Mouse (Mus musculus): ENCODE results near the gene Olfr738.

The Olfr738 gene

DNA sequence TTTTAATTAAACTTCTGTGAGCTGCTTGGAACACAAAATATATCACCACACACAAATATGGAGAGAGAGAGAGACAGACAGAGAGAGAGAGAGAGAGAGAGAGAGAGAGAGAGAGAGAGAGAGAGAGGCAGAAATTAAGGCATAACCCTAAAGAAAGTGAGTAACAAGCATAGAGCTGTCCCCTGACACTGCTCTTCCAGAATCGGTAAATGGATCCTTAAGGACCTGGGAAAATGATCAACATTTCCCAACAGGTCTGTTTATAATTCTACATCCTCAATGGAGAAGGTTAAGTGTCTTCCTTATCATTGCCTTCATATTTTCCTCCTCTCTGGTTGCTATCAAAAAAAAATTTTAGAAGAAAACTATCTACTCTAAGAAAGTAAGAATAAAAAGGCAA, at the start of gene Olfr738:
Gene Olfr738 (plus strand): TSS at position 301 of the 400 bp plus-strand sequence.
- no peak for DNase-seq (ENCODE audit: low read depth)

DNA sequence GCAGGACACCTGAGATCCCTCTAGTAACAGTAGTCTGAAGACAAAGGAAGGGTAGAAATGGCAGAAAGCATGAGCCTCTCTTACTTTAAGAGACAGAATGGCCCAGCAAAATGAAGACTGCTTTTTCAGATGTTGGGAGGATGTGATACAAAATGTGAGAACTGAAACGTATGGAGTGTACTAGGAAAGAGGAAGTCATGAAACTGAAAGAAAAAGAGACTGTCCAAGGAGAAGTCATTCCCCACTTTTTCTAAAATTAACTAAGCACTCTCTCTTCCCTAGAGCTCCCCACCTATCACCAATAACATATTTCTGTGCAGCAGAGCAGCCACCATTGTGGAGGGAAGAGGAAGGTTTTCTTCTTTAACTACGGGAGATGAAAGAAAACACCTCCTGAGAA, 49.8 kb upstream of the Olfr738 start, which contains the start of gene Tlr11:
Gene Tlr11 (plus strand): TSS at position 322 of the 400 bp plus-strand sequence.
- DNase-seq (ENCODE audit: low read depth): no peak

DNA sequence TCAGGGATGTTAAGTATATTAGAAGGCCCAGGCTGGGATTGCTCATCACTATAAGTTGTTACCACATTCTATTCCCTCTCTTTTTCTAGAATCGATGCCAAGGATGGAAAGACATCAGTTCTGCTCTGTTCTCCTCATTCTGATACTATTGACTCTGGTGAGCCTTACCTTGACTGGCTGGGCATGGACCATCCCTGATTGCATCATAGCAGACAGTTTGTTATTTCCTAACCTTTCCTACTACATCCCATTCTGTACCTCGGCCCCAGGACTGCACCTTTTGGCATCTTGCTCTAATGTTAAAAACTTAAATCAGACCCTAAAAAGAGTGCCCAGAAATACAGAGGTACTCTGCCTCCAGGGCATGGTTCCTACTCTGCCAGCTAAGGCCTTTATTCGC, 46.9 kb upstream of the Olfr738 start:
- DNase-seq (ENCODE audit: low read depth): no peak

DNA sequence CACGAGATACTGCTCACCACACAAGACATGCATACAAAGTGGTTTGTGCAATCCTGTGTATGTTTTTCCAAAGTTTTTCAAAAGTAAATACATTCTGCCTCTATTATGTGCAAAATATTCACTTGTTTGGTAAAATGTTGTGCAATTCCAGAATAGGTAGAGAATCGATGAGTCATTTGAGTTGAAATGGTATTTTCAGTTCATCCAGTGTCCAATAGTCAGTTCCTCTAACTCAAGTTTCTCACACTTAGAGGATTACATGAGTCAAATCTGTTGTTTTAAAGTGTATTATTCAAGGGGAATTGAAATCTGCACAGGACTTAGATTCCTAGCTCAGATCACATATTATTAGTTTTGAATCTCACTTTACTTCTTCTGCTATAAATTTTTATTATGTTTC, 43.8 kb upstream of the Olfr738 start:
- no peak for DNase-seq (ENCODE audit: low read depth)

DNA sequence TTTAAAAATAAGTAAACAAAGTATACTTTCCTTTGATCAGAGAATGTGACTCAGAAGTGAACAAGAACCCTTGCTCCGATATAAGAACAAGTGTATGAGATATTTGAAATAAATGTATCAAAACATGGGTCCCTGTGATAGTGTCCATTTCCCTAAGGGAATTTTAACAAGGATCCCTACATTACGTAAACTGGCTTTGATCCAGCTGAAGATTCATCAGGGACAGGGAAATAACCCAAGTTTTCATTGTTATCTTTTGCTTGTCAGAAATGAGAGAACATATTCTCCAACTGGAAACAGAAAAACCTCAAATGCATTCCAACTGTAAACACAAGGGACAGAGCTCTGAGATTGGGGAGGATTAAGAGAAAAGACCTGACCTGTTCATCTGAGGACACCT, 26.5 kb upstream of the Olfr738 start, which contains the start of gene Olfr736:
Gene Olfr736 (plus strand): TSS at position 301 of the 400 bp plus-strand sequence.
- DNase-seq (ENCODE audit: low read depth): no peak

DNA sequence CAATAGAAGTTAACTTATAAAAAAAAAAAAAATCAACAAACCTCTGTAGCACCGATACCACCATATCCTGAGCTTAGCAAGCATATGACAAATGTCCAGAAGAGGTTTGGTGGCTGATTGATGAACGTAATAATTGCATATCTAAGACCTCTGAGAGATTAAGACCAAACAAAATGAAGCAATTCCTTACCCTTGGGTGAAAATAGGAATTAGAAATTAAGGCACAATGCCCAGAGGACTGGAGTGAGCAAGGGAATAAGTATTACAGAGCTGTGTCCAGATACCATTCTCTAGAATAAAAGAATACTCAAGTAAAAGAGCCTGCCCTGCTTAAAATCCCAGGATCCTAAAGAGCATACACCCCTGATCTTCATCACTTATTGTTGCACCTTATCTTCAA, 11.0 kb downstream of the Olfr738 start, which contains the start of gene Olfr739:
Gene Olfr739 (plus strand): TSS at position 301 of the 400 bp plus-strand sequence.
- DNase-seq (ENCODE audit: low read depth): no peak

DNA sequence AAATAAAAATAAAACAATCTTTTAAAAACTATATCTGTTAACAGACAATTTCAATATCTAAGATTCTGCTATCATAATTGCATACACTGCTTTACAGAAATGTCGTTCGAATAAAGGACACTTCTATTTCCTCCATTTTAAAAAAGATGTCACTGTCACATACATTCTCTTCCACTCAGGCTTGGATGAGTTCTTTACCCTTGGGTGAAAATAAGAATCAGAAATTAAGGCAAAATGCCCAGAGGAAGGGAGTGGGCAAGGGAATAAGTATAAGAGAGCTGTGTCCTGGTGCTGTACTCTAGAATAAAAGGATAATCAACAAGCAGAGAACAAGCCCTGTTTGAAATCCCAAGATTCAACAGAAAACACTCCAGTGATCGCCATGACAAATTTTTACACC, 37.9 kb downstream of the Olfr738 start, which contains the start of gene Olfr740:
Gene Olfr740 (plus strand): TSS at position 301 of the 400 bp plus-strand sequence.
- DNase-seq (ENCODE audit: low read depth): no peak

Measured in c-Kit-positive CD71-negative TER-119-negative erythroid progenitor cells, embryonic 14.5 days (primary cell).